Mouse (Mus musculus) kidney, postnatal 0 days (tissue): ENCODE measurements at regions not wholly inside any gene's neighbourhood (a gene's known extent, or its start where the extent isn't known, plus 50 kb on each side); places are given as distances from the start of the nearest gene placed in this dataset.

Experiments
- ATAC-seq: fragments of 200-750 bp; cut with Nextera tagmentation; replicated peaks from 2 replicates; pipeline ENCODE4 v1.8.0; 2017; ENCODE audit warnings: low read depth, moderate number of reproducible peaks, moderate TSS enrichment, moderate library complexity; ENCODE audit not compliant: low FRiP score
- DNase-seq: peaks from one replicate; pipeline ENCODE4 v3.0.0-alpha.2; 2016; ENCODE audit warnings: low spot score
- H3K27ac ChIP-seq: fragments of 300-500 bp; sonication (generic); 2 replicates; pipeline ENCODE4 v1.5.1; 2014; ENCODE audit warnings: mild to moderate bottlenecking
- H3K27me3 ChIP-seq: fragments of 300-500 bp; sonication (generic); 2 replicates; pipeline ENCODE4 v1.6.1; 2014; ENCODE audit warnings: low read length, mixed read lengths; ENCODE audit not compliant: insufficient read depth
- H3K36me3 ChIP-seq: fragments of 300-500 bp; sonication (generic); 2 replicates; pipeline ENCODE4 v1.6.1; 2014; ENCODE audit warnings: low read length, mixed read lengths; ENCODE audit not compliant: insufficient read depth
- H3K4me1 ChIP-seq: fragments of 300-500 bp; sonication (generic); replicated peaks from 2 replicates; pipeline ENCODE4 v1.6.1; 2014; ENCODE audit warnings: antibody characterized with exemption, low read length, mixed read lengths; ENCODE audit not compliant: insufficient read depth
- H3K4me2 ChIP-seq: fragments of 300-500 bp; sonication (generic); 2 replicates; pipeline ENCODE4 v1.6.1; 2014; ENCODE audit warnings: mild to moderate bottlenecking, low read length, moderate library complexity, mixed read lengths
- H3K4me3 ChIP-seq: fragments of 300-500 bp; sonication (generic); replicated peaks from 2 replicates; pipeline ENCODE4 v1.5.1; 2014; ENCODE audit warnings: low read depth, low read length
- H3K9ac ChIP-seq: fragments of 300-500 bp; sonication (generic); 2 replicates; pipeline ENCODE4 v1.6.1; 2014; ENCODE audit warnings: low read depth, low read length
- H3K9me3 ChIP-seq: fragments of 300-500 bp; sonication (generic); replicated peaks from 2 replicates; pipeline ENCODE4 v1.6.1; 2016; ENCODE audit warnings: low read length, inconsistent platforms, mixed read lengths
- CTCF ChIP-seq: IDR thresholded peaks from 2 replicates; pipeline ENCODE4 v1.5.1; 2016; ENCODE audit warnings: antibody characterized with exemption, low read depth, mild to moderate bottlenecking, moderate library complexity
- WGBS: fragments of 180-500 bp; shearing (Covaris S2); extraction: QIAGEN DNeasy Blood & Tissue Kit; methylation state at CpG from one replicate; pipeline ENCODE4 v1.1.7; 2014; 5-methylcytosine and 5-hydroxymethylcytosine counted together

GRCm38 (mm10) chr1:168758835-168759234, 326.8 kb upstream of the Pbx1 start:
- DNase-seq = peak; percentile 45
- no peaks in the 10 kb centered on the region for H3K36me3 ChIP-seq
- ATAC-seq = no peak
- 59% methylated on average over 2 of the region's 2 CpGs for WGBS
- H3K27ac ChIP-seq = no peak overlapping the region
- H3K9me3 ChIP-seq = no peaks in the 10 kb centered on the region
- H3K4me1 ChIP-seq = no peaks in the 10 kb centered on the region
- peak; percentile 57 for TF ChIP-seq CTCF
- H3K4me3 ChIP-seq = no peak overlapping the region
- no peak overlapping the region for H3K4me2 ChIP-seq
- no peaks in the 10 kb centered on the region for H3K27me3 ChIP-seq
- no peak overlapping the region for H3K9ac ChIP-seq

DNA sequence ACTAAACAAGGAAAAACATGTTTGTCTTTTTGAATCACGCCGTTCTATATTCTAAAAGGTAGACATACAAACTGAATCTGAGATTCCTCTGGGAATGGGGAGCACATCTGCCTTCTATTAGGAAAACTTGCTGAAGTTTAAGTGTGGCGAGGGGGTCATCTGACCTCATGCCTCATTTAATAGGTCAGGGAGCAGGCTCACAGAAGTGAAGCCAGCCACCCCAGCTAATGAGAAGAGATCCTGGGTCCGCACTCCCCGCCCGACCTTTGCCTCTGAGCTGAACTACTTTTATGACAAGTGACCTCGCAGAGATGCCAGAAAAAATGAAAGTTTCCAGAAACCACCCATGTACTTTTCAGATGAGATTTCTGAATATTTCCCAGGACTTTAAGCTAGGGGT, 322.1 kb upstream of the Pbx1 start:
- Histone ChIP-seq H3K27me3 (no peaks in the 10 kb centered on the region), H3K4me3 (no peak overlapping the region), H3K4me2 (no peak overlapping the region), H3K27ac (no peak overlapping the region), H3K36me3 (no peaks in the 10 kb centered on the region), H3K4me1 (no peaks in the 10 kb centered on the region), H3K9me3 (no peaks in the 10 kb centered on the region), H3K9ac (no peak overlapping the region)
- ATAC-seq (no peak), DNase-seq (peak; percentile 21)
- WGBS = 38% methylated on average over 7 of the region's 7 CpGs
- TF ChIP-seq CTCF = no peak

DNA sequence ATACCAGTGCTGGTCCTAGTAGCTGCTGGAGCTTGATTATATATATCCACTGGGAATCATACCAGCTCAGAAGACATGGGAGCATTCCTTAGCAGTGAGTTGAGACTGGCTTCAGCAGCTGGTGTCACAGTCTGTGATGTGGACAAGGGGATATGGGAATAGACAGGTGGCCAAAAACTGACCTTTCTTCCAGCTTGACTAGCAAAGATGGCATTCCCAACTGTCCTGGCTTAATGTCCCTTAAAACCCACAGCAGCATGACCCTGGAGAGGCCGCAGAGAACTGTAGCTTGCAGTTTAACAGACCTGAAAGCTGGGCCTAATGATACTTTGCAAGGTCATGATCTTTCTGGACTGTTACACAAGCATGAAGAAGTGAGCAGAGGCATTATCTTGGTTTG, 311.4 kb upstream of the Pbx1 start:
- ATAC-seq = peak; percentile 80
- TF ChIP-seq CTCF = no peak
- Histone ChIP-seq H3K9me3 (no peaks in the 10 kb centered on the region), H3K27ac (no peak overlapping the region), H3K4me1 (no peaks in the 10 kb centered on the region), H3K9ac (no peak overlapping the region), H3K4me3 (no peak overlapping the region), H3K4me2 (no peak overlapping the region), H3K27me3 (no peaks in the 10 kb centered on the region), H3K36me3 (no peaks in the 10 kb centered on the region)
- 44% methylated on average over 1 of the region's 1 CpGs for WGBS
- peak; percentile 78 for DNase-seq

DNA sequence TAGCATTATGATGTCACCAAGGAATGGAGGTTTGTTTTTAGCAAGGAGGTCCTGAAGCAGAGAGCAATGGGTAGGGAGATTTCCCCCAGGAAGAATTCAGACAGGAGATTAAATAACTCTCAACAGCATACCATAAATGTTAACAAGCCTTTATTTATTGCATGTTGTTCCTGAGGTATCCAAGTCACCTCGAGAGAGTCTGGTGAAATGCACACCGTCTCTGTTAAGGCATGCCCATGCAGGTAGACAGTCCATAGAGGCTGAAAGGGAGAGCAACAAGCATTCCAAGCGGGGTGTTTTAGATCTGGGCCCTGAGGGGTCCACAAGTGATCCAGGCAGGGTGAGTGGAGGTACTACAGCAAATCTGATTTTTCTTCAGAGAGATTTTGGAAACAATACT, 305.9 kb upstream of the Pbx1 start:
- H3K4me1 ChIP-seq = no peaks in the 10 kb centered on the region
- H3K9ac ChIP-seq = no peak overlapping the region
- no peaks in the 10 kb centered on the region for H3K36me3 ChIP-seq
- ATAC-seq = no peak
- 49% methylated on average over 3 of the region's 3 CpGs for WGBS
- TF ChIP-seq CTCF = no peak
- H3K27me3 ChIP-seq = no peaks in the 10 kb centered on the region
- no peak for DNase-seq
- H3K9me3 ChIP-seq = no peaks in the 10 kb centered on the region
- no peak overlapping the region for H3K27ac ChIP-seq
- H3K4me2 ChIP-seq = no peak overlapping the region
- H3K4me3 ChIP-seq = no peak overlapping the region

DNA sequence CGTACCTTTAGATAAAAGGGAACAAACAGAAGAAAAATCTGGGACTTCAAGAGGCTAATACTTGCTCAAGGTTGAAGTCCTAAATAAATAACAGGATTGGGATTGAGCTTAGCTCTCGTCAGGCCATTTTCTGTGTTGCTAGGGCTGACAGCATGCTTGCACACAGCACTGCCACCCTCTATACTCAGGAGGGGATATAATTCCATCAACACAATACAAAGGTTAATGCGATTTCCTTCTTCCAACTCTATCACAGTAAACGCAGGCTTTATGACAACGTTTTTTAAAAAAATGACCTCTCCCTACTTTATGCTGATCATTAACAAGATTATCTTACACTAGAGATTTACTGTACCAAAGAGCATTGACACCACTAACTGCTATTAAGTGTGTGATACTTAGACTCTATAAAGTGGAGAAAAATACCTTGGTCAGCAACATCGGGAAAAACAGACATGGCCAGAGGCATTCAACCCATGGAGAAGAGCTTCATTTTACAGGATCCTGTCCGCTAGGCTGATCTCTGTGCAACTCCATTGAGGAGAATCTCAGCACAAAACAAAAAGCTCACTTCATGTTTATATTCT, 305.3 kb upstream of the Pbx1 start:
- no peaks in the 10 kb centered on the region for H3K9me3 ChIP-seq
- H3K4me1 ChIP-seq = no peaks in the 10 kb centered on the region
- WGBS = 61% methylated on average over 7 of the region's 7 CpGs
- H3K9ac ChIP-seq = no peak overlapping the region
- H3K4me2 ChIP-seq = no peak overlapping the region
- no peak for TF ChIP-seq CTCF
- DNase-seq (no peak), ATAC-seq (no peak)
- H3K36me3 ChIP-seq = no peaks in the 10 kb centered on the region
- H3K27me3 ChIP-seq = no peaks in the 10 kb centered on the region
- H3K27ac ChIP-seq = no peak overlapping the region
- no peak overlapping the region for H3K4me3 ChIP-seq

GRCm38 (mm10) chr1:168733066-168733465, 301.0 kb upstream of the Pbx1 start:
- no peak for TF ChIP-seq CTCF
- WGBS = 57% methylated on average over 5 of the region's 5 CpGs
- no peak overlapping the region for H3K9ac ChIP-seq
- H3K36me3 ChIP-seq = no peaks in the 10 kb centered on the region
- no peak overlapping the region for H3K27ac ChIP-seq
- no peaks in the 10 kb centered on the region for H3K27me3 ChIP-seq
- no peaks in the 10 kb centered on the region for H3K9me3 ChIP-seq
- no peak overlapping the region for H3K4me2 ChIP-seq
- no peak for DNase-seq
- no peaks in the 10 kb centered on the region for H3K4me1 ChIP-seq
- no peak for ATAC-seq
- no peak overlapping the region for H3K4me3 ChIP-seq

GRCm38 (mm10) chr1:168709836-168710235, 277.8 kb upstream of the Pbx1 start:
- no peak overlapping the region for H3K4me3 ChIP-seq
- no peak for TF ChIP-seq CTCF
- no peaks in the 10 kb centered on the region for H3K9me3 ChIP-seq
- peak overlapping the region; percentile 90 for H3K27ac ChIP-seq
- peak overlapping the region; percentile 42 for H3K4me2 ChIP-seq
- WGBS = 47% methylated on average over 2 of the region's 2 CpGs
- H3K36me3 ChIP-seq = no peaks in the 10 kb centered on the region
- H3K9ac ChIP-seq = no peak overlapping the region
- 0 out of 2 replicates have a peak, but pooled peaks cover 3% of the 10 kb centered on the region for H3K4me1 ChIP-seq
- ATAC-seq = no peak
- DNase-seq = peak; percentile 15
- H3K27me3 ChIP-seq = no peaks in the 10 kb centered on the region
